Mouse (Mus musculus) G1E (cell line): ENCODE results near the gene Man2b2. TPM values are rescaled to one million over a fixed set of nuclear protein-coding genes. Genes with fewer than 3 reads are reported as not detected.
"Not testable (repeated sequence)": the region's sequence is repeated elsewhere in the genome, so short reads cannot be mapped to it uniquely, and the experiment has no call there.

Source experiments
- ATAC-seq: 2 replicates; pipeline ENCODE4 v1.8.0; 2016; ENCODE audit warnings: mild to moderate bottlenecking; ENCODE audit not compliant: insufficient number of reproducible peaks, poor library complexity, low FRiP score, severe bottlenecking; ENCODE audit errors: extremely low read depth
- DNase-seq: peaks from one replicate; pipeline ENCODE4 v3.0.0; 2012; ENCODE audit warnings: low spot score
- H3K27me3 ChIP-seq: 2 replicates; pipeline ENCODE4 v1.6.1; 2012; ENCODE audit warnings: mild to moderate bottlenecking, low read length, inconsistent platforms; ENCODE audit not compliant: insufficient read depth
- H3K36me3 ChIP-seq: replicated peaks from 2 replicates; pipeline ENCODE3; 2012; ENCODE audit warnings: mild to moderate bottlenecking, inconsistent platforms
- H3K4me1 ChIP-seq: 2 replicates; pipeline ENCODE4 v1.6.1; 2012; ENCODE audit warnings: low read depth, low read length, inconsistent platforms, mixed read lengths; ENCODE audit not compliant: insufficient read depth
- H3K4me3 ChIP-seq: 2 replicates; pipeline ENCODE4 v1.5.1; 2012; ENCODE audit warnings: low read depth, mild to moderate bottlenecking, inconsistent platforms, low read length, moderate library complexity, mixed read lengths
- H3K9me3 ChIP-seq: replicated peaks from 2 replicates; pipeline ENCODE4 v1.6.1; 2012; ENCODE audit warnings: inconsistent platforms
- CTCF ChIP-seq: IDR thresholded peaks from 2 replicates; pipeline ENCODE4 v1.5.1; 2012; ENCODE audit warnings: low read depth, low read length, inconsistent platforms, mixed read lengths
- GATA1 ChIP-seq: IDR thresholded peaks from 2 replicates; pipeline ENCODE4 v1.6.1; 2012; ENCODE audit warnings: borderline replicate concordance, low read length, inconsistent platforms, mixed read lengths
- GATA2 ChIP-seq: IDR thresholded peaks from 2 replicates; pipeline ENCODE4 v1.6.1; 2012; ENCODE audit warnings: low read depth, low read length, inconsistent platforms, borderline replicate concordance
- POLR2AphosphoS5 ChIP-seq: IDR thresholded peaks from 2 replicates; pipeline ENCODE4 v1.6.1; 2012; ENCODE audit warnings: low read depth, low read length, inconsistent platforms; ENCODE audit not compliant: insufficient replicate concordance
- TAL1 ChIP-seq: conservative IDR thresholded peaks from 2 replicates; pipeline ENCODE4 v1.6.1; 2012; ENCODE audit warnings: low read depth, low read length, inconsistent platforms, mixed read lengths
- polyA plus RNA-seq: library from polyadenylated mRNA; stranded (reverse); fragments of >175 nt; gene quantifications from 2 replicates; pipeline ENCODE4 v1.2.3, GENCODE M21; 2012
- total RNA-seq, 2 experiments: library from RNA; stranded (forward) in 1 of 2; stranded (reverse) in 1 of 2; fragments of 200-1000 nt in 1 of 2; fragments of >200 nt in 1 of 2; fragmentation: Nextera tagmentation in 1 of 2; gene quantifications; 2 replicates each; pipeline ENCODE4 v1.2.3; 2014 to 2017

Man2b2 gene
- total and polyA plus RNA-seq, 3 experiments: 18.6 to 45.0 (median 39.3) TPM

DNA sequence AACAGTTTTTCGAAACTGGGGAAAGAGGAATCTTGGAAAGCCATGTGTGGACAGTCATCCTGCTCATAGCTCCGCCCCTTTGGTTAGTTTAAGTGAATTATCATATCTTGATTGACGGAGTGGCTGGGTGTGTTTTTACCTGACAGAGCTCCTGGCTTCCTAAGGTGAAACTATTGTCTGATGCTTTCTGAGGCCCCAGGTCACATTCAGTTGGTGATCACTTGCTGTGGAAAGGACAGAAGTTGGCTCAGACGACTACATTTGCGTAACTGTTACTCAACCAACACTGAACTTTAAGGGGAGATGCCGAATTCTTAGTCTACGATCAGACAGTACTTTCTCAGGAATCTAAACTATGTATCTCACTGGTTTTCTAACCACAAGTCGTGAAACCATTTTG, 33.2 kb downstream of the Man2b2 start:
- ATAC-seq: no peak
- Histone ChIP-seq H3K9me3 (no peaks in the 10 kb centered on the region), H3K27me3 (peaks cover 26% of the 10 kb centered on the region), H3K4me1 (peaks cover 19% of the 10 kb centered on the region), H3K4me3 (no peak overlapping the region), H3K36me3 (peaks cover 23% of the 10 kb centered on the region)
- DNase-seq: no peak
- TF ChIP-seq CTCF (no peak), GATA2 (no peak), TAL1 (no peak)

DNA sequence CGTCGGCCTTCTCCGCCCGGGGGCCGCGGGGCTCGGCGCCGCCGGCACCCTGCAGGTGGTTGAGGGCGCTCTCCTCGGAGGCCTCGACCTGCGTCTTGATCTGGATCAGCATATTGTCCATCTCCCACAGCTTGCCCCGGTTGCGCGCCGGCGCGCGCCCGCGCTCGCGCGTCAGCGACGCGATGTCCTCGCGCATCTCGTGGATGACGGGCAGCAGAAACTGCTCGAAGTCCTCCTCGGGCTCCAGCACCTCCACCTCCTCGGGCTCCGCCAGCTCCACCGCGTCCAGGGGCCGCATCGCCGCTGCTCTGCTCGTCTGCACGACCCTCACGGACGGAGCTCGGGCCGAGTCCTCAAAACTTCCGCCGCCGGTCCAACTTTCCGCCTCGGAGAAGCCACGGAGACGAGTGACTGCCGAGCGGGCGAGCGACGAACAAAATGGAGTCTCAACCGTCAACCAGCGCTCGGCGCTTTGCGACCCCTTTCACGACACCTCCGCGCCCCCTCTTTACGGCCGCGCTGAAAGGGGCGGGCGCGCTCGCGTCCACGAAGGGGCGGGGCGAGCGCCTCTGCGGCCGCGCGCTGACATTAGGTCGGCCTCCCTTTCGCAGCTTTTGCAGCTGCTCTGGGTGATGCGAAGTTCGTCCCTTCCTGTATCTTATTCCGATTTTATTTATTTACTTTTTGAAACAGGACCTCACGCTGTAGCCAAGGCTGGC, 34.0 kb downstream of the Man2b2 start, which contains the start of gene Mrfap1:
TSS of gene Mrfap1 (minus strand) at position 477 of the 719 bp plus-strand sequence.
- DNase-seq: peak; percentile 68
- Histone ChIP-seq H3K27me3 (peaks cover 19% of the 10 kb centered on the region), H3K36me3 (peaks cover 27% of the 10 kb centered on the region), H3K4me3 (peak within 1 kb of the TSS; percentile 80), H3K4me1 (peaks cover 19% of the 10 kb centered on the region)
- not testable (repeated sequence) for H3K9me3 ChIP-seq
- peak; percentile 32; the same call in 1 of the 2 replicates for ATAC-seq

DNA sequence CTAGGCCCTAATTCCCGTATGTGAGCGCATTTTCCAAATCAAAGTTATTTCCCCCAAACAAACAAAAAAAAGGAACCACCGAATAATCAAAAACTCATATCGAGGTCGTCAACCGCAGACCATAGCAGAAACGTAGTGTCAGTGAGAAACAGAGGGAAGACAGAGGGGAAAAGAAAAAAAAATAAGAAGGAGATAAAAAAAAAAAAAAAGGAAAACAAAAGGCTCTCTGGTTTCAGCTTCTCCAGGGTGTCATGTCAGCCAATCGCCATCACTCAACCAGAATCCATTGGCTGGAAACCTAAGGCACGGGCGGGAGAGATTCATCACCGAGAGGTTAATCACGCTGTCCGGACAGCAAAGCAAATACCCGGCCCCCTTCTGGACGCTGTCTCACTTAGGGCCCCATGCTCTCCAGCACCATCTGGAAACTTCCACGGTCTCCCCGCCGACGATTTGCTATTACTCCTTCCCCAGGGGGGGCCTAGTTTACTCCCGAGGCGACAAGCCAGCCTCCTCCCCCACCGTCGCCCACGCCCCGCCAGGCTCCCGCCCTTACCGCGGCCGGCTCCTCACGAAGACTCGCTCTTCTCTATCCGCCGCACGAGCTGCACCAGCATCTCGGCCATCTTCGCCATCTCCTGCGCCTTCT, 34.7 kb downstream of the Man2b2 start:
- ATAC-seq (peak; percentile 29), DNase-seq (peak; percentile 65)
- peaks cover 19% of the 10 kb centered on the region for H3K4me1 ChIP-seq
- peaks cover 16% of the 10 kb centered on the region for H3K27me3 ChIP-seq
- H3K4me3 ChIP-seq: peak overlapping the region; percentile 80
- H3K36me3 ChIP-seq: peaks cover 27% of the 10 kb centered on the region
- H3K9me3 ChIP-seq: not testable (repeated sequence)

DNA sequence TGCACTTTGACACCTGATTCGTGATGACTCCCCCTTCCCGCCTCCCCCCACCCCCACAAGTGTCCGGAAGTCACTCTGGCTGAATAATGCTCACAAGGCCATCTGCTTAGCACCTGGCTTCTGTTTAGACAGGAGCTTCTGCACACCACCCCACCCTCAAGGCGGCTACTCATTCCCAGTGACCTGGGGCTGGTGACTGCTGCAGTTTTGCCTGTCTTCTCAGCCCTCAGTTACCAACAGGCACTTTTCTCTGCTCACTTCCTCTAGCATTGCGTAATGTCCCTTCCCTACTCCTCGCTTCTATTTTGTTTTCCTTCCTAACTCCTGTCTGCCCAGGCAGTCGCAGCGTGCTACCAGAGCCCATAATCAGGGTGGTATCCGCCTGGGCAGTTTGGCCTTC, 38.6 kb downstream of the Man2b2 start:
- TF ChIP-seq GATA1 (no peak), CTCF (no peak), GATA2 (no peak), POLR2AphosphoS5 (no peak), TAL1 (no peak)
- Histone ChIP-seq H3K9me3 (no peaks in the 10 kb centered on the region), H3K4me3 (no peak overlapping the region), H3K4me1 (peaks cover 10% of the 10 kb centered on the region), H3K27me3 (peaks cover 5% of the 10 kb centered on the region), H3K36me3 (peaks cover 27% of the 10 kb centered on the region)
- DNase-seq: no peak
- no peak for ATAC-seq

DNA sequence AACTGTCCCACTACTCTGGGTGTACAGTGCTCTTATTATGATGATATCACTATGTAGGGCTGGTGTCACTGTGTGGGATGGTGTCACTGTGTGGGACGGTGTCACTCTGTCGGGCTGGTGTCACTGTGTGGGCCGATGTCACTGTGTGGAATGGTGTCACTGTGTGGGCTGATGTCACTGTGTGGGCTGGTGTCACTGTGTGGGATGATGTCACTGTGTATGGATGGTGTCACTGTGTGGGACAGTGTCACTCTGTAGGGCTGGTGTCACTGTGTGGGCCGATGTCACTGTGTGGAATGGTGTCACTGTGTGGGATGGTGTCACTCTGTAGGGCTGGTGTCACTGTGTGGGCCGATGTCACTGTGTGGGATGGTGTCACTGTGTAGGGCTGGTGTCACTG, 44.4 kb downstream of the Man2b2 start:
- no peak for ATAC-seq
- Histone ChIP-seq H3K27me3 (peaks cover 11% of the 10 kb centered on the region), H3K9me3 (peaks cover 8% of the 10 kb centered on the region), H3K4me3 (no peak overlapping the region), H3K36me3 (no peaks in the 10 kb centered on the region), H3K4me1 (no peaks in the 10 kb centered on the region)
- TF ChIP-seq GATA1 (no peak), TAL1 (no peak), POLR2AphosphoS5 (peak; percentile 61; the same call in 1 of the 2 replicates), GATA2 (no peak), CTCF (no peak)
- DNase-seq: no peak

DNA sequence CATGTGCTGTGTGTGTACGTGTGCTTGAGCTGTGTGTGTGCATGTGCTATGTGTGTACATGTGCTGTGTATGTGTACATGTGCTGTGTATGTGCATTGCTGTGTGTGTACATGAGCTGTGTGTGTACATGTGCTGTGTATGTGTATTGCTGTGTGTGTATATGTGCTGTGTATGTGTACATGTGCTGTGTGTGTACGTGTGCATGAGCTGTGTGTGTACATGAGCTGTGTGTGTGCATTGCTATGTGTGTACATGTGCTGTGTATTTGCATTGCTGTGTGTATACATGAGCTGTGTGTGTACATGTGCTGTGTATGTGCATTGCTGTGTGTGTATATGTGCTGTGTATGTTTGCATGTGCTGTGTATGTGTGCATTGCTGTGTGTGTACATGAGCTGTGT, 50.9 kb downstream of the Man2b2 start:
- Histone ChIP-seq H3K4me3 (no peak overlapping the region; the same call in 1 of the 2 replicates), H3K27me3 (peaks cover 5% of the 10 kb centered on the region; the same call in 1 of the 2 replicates), H3K9me3 (peaks cover 13% of the 10 kb centered on the region), H3K36me3 (no peaks in the 10 kb centered on the region), H3K4me1 (no peaks in the 10 kb centered on the region)
- TF ChIP-seq POLR2AphosphoS5: peak; percentile 82; the same call in 1 of the 2 replicates
- TF ChIP-seq GATA2: no peak
- TF ChIP-seq TAL1: no peak
- TF ChIP-seq CTCF: no peak
- no peak for DNase-seq
- no peak for ATAC-seq

DNA sequence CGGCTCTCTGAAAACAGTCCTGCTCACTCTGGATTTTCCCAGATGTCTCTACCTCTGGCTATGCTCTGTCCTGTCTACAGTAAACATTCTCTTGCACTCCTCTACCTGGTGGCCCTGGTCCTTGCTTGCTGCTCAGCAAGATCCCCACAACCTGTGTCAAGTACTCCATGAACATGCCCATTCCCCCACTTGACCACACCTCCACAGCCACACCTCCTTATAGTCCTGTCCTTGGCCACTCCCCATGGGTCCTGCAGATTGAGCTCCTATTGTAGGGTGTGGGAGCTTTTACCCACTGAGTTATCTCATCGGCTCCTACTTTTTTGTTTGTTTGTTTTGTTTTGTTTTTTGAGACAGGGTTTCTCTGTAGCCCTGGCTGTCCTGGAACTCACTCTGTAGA, 51.6 kb downstream of the Man2b2 start:
- H3K4me1 ChIP-seq: no peaks in the 10 kb centered on the region
- H3K27me3 ChIP-seq: peaks cover 8% of the 10 kb centered on the region
- H3K9me3 ChIP-seq: peaks cover 13% of the 10 kb centered on the region
- TF ChIP-seq POLR2AphosphoS5 (no peak), GATA1 (no peak), GATA2 (no peak), TAL1 (no peak), CTCF (no peak)
- DNase-seq (no peak), ATAC-seq (no peak)
- no peaks in the 10 kb centered on the region for H3K36me3 ChIP-seq
- no peak overlapping the region for H3K4me3 ChIP-seq
